Mouse (Mus musculus) ES-Bruce4 (cell line): ENCODE measurements around the gene Tmf1.

Experiments
- CTCF ChIP-seq: IDR thresholded peaks from one replicate; pipeline ENCODE4 v1.8.1; 2011; ENCODE audit warnings: low read depth, low read length
- EP300 ChIP-seq: IDR thresholded peaks from 2 replicates; pipeline ENCODE4 v1.6.1; 2011; ENCODE audit warnings: low read depth, low read length; ENCODE audit not compliant: insufficient read depth
- POLR2A ChIP-seq: IDR thresholded peaks from one replicate; pipeline ENCODE4 v1.8.1; 2011; ENCODE audit warnings: low read length; ENCODE audit not compliant: insufficient read depth

GRCm38 (mm10) chr6:97130979-97131378 lies 47.9 kb downstream of the Tmf1 start:
- TF ChIP-seq POLR2A = no peak
- peak; percentile 77 for TF ChIP-seq CTCF
- TF ChIP-seq EP300 = no peak
